Mouse (Mus musculus) kidney, adult 18-20 months (tissue): ENCODE measurements at regions not wholly inside any gene's neighbourhood (a gene's known extent, or its start where the extent isn't known, plus 50 kb on each side); places are given as distances from the start of the nearest gene placed in this dataset.

Experiments used
- DNase-seq: peaks from one replicate; pipeline ENCODE4 v3.0.0; 2021

DNA sequence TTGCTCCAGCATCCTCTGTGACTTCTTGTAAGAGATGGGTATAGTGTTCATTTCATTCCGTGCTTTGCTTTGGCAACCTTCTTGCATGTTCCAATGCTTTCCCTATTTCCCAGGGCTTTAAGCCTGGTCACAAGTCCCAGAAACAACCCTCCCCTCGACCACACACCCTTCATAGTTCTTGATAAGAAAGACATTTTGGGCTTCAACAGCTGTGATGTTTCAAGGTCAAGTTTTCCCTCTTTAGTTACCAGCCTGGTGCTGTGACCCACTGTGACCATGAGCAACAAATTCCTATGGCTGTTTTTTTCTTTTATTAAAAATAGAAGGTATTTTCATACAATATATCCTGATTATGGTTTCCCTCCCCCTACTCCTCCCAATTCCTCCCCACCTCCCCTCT lies 114.1 kb upstream of the Nfe2l3 start:
- DNase-seq: no peak

DNA sequence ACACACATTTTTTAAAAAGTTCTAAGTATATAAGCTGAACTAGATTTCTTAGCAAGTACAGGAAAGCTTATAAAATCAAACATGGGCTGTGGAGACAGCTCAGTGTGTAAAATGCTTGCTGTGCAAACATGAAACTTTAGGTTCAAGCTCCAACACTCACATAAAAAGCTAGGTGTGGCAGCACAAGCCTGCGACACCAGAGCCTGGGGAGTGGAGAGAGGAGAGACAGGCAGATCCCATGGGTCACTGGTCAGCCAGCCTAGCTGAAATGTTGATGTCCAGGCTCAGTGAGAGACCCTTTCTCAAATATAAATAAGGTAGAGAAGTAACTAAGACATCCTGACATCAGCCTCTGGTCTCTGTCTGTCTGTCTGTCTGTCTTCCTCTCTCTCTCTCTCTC lies 112.5 kb upstream of the Nfe2l3 start:
- DNase-seq: no peak

DNA sequence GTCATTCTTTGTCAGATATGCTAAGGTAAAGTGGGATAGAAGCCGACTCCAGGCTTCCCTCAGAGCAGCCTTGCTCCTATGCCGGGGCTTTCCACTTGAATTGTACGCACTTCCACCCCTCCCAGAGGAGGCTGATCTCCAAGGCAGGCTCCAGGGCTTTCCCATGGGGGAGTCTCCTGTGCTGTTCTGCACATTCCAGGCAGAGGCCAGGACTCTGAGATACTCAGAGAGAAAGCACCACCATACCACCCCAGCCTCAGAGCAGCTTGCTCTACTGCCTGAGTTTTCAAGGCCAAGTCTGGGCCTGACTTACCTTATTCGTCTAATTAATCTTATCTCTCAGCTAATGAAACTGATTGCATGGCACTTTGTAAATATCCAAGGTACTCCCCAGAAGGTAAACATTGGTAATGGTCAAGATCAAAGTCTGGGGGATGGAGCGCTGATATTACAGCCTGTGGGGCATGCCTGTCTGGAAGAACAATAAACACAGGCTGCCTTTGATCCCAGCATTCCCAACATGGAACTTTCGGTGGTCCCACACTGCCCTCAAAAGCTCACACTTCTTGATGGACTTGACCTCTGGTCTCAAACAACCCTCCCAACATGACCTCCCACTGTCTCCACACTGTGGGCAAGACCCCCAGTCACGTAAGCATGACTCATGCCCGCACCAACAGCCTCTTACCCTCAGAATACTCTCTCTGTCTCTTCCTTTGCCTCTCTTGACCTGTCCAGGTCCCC lies 111.6 kb upstream of the Nfe2l3 start:
- DNase-seq: no peak

DNA sequence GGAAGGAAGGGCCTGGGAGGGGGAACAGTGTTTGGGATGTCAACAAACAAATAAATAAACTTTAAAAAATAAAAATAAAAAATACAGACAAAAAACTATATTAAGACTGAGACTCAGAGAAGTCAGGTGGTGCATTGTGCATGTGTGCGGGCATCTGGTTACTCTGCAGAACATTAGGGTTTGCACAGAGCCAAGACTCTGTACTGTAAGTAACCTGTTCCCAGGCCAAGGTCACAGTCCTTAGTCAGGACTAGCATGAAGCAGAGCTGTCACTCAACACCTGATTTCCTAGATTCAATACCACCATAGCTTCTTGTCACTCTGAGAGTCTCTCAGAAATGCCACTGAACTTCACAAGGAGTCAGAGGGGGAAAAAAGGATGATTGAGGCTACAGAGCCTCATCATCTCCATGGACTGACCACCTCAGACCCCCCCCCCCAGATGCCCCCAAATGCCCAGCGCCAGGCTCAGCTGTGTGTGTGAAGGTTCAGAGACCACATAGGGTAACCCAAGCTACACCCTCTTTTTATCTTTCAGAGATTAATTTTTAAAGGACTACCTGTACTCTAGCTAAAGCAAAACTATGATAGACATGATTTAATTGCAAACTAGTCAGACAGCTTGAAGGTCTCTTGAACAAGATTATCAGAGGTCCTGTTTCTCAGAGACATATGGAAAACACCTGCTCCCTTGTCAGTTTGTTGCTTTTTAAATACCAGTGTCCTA lies 106.2 kb upstream of the Nfe2l3 start:
- no peak for DNase-seq

DNA sequence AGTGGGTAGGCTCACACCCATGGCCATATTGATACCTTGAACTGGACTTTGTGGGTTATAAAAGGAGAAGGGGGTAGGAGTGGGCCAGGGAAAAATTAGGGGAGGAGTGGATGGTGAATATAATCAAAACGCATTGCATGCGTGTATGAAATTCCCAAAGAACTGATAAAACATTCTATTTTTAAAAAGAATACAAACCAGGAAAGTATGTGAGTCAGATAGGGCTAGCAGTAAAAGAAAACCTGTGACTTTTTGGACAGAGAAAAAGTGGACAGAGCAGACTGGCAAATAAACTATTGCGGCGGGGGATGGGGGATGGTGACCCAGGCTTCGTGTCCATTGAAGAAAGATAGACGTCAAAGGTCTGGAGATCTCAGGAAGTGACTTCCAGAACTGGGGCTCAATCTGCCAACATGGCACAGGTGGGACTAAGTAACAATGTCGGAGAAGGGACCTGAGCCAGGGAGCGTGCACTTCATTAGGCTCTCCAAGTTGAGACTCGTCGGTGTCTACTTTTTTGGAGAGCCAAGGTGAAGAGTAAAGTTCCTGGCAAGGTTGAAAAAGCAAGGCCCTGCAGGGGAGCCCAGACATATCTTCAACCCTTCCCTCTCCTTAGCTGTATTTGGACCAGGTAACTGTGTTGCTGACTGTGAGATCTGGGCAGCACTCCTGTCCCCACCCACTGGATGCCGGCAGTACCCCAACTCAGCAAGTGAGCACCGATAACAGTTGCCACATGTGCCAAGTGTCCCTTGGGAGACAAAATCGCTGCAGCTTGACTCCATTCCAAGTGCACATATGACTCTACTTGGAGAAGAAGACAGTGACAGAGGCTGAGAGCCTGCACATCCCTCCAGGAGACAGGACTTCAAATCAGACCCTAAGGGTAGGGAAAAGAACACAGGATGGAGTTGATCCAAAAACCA lies 103.1 kb upstream of the Nfe2l3 start:
- DNase-seq: no peak

DNA sequence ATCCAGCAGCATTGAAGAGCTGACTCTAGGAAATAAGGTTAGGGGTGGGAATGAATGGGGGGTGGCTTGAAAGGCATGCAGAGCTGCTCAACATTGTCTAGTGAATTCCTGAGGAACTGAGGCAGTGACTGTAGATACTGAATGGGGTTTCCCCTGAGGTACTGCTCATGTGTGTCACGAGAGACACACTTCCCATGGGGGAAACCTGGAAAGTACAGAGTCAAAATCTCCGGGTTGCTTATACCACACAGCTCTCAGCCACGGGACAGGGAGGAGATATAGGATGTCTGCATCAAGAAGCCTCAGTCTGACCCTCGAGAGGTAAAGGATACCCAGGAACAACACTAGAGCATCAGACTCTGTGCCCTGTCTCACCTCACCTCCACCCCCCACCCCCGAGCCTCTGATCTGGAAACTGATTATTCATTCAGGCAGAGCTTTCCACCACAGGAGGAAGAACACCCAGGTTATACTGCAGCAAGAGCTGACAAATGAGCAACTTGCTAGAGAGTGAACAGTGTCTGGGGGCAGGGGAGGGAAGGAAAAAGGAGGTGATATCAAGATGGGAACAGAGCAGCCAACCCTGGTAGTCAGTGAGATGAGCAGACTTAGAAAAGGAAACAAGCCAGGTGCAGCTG lies 102.3 kb upstream of the Nfe2l3 start:
- no peak for DNase-seq

DNA sequence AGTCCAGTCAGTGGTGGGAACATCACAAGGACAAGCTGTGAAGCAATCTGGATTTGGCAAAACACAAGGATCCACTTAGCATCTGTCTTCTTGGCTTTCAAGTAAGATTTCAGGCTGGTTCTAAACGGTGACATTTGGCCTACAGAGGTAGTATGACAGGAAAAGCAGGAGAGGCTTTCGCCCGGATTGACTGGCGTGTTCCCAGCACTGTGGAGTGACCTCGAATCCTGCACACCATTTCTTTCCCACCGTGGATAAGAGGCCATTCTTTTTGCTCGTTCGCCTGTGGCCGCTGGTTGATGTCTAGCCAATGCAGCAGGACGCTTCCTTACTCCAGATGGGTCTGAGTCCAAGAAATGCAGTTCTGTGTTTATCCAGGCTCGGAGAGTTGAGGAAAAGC lies 99.6 kb upstream of the Nfe2l3 start:
- no peak for DNase-seq

DNA sequence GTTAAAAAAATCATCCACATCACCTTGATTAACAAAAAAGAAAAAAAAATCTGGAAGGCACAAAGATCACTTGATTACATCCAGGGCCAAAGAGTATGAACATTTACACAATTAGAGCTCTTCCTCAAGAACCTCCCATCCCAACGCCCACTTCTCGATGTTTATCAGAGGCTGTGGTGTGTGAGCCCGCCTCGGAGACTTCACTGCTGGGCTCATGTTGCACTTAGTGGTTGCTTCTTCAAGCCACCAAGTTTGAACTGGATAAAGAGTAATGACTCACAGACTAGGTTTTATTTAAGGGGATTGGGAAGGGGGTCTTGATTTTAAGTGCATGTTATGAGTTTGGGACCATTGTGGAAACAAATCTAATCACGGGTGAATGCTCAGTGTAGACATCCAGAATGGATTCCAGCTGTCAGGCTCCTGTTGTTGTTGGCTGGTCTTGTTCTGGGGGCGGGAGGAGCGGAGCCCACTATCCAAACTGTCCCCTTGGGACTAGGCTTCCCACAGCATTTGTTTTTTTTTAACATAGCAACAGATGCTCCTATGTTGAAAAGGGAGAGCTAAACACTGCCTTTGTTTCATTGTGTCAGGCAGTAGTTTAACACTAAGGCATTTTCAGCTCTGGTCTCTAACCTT lies 98.6 kb upstream of the Nfe2l3 start:
- no peak for DNase-seq

DNA sequence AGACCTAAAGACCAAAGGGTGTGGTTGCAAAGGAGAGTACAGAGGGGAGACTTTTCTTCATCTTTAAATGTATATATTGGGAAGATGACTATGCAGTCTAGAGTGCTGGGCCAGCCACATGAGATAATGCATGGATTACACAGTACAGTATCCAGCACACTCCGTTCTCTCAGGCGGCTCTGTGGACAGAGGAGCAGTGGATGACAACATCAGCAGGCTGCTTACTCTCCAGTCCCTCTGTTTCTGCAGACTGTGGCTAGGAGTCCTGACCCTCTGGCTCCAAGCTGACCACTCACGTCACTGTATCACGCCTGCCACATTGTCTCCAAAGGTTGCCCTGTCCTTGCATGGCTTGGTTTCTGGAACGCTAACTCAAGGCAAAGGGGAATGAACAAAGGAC lies 97.2 kb upstream of the Nfe2l3 start:
- no peak for DNase-seq

DNA sequence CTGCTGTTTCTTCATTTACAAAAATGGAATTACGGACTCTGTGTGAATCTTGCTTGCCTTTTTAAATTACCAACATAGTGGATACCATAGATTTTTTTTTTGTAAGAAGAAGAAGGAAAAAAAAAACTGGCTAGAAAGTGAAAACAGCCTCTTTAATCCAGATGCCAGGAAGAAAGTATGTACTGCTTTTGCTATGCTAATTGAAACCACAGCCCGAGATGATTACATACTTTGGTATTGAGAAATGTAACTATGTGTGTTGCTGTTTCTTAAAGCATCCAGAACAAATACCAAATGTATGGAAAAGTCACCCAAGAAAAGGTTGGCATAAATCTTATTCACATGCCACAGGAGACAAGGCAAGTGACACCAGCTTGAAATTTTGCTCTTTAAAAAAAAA lies 93.2 kb upstream of the Nfe2l3 start:
- no peak for DNase-seq

DNA sequence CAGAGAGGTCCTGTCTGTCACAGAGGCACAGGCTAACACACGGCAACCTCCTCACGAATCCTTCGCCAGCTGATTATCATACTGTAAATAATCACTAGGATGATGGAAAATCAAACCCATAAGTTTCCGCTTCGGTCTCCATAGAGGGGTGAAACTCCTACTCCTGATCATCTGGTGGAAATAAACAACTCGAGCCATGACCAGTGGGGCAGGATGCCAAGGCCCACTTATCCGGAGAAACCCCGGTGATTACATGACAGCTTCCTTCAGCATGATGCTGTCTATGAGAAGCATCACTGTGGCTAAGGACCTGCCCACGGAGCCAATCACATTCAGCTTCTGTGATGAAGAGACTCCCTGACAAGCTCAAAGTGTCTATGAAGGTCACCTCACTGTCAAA lies 84.7 kb upstream of the Nfe2l3 start:
- no peak for DNase-seq

DNA sequence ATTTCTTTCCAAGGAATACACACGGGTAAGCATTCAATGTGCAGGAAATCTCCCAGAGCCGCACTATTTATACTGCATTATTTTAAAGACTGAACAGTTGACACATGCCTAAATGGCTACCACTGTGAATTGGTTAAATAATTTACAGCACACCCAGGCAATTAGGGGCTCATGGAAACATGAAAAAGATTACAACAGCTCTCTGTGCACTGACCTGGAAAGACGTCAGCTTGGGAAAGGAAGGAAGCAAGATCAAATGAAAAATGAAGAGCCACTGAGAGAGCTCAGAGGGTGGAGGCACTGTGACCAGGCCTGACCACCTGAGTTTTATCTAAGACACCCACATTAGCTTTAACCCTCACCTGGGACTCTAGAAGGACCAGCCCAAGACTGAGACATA lies 82.7 kb upstream of the Nfe2l3 start:
- DNase-seq: no peak

DNA sequence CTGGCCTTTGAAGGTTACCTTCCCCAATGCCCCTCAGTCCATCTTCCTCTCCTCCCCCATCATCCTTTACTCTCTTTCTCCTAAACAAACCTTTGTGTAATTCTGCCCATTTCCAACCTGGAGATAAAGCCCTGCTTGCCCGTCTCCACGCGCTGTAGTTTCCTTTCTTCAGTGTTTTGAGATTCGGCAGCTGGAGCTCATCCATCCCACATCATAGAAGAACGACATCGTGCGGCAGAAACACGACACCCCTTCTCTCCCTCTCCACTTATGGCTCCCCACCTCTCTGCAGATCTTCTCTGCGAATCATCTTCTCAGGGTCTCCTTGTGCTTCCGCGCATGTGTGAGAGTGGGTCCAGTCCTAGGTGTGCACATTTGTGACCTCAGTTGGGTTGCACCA lies 77.4 kb upstream of the Nfe2l3 start:
- DNase-seq: no peak

DNA sequence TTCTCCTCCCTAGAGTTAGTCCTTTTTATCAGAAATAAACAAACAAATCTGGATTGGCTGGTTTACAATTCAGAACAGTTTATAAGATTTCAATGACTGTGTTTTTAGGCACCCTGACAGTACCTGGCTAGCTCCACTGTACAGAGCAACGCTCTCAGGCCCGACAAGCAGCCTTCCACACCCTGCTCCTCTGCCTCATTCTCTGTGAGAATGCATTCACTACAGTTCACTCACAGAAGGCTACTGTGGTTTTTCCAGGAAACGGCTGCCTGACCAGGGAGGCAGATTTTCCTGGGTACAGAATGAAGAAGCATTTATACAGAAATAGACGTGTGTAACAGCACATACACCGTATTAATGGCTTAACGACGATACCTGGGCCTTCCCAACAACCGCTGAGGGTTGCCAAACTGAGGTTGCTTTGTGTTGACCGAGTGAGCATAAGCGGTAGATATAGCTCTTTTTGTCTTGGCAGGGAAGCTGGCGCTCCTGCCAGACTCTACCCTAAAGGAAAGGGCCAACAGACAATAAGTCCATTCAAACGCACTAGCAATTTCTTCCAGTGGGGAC lies 70.8 kb upstream of the Nfe2l3 start:
- DNase-seq: no peak

DNA sequence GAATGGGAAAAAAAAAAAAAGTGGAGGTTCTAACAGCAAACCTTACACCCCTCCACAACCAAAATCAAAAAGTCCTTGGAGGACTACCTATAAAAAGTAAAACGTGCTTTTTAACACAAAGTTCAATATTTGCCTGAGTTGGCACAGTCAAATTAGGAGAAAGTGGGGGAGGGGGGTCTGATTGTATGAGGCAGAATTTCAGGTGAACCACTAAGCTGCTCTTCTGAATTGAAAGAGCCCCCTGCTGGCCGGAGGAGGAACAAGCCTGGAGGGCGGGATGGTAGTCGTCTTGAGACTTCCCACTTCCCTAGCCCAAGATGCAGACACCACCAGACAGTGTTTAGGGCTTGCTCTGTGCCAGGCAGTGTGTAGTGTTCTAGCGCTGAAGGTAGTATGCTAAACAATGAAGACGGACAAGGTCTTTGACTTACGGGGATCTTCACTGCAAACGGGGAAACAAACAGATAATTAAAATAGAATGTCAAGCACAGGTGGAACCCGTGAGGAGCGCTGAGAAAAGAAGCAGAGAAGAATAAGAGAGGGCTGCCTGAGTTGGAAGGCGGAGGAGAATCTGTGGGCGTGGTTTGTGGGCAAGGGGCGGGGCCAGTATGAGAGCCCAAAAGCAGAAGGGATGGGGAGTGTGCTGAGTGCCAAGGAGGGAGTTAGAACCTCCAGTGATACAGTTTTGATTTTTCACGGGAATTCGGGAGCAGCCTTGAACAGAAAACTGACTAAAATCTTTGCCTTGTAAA lies 69.8 kb upstream of the Nfe2l3 start:
- peak; percentile 82 for DNase-seq

DNA sequence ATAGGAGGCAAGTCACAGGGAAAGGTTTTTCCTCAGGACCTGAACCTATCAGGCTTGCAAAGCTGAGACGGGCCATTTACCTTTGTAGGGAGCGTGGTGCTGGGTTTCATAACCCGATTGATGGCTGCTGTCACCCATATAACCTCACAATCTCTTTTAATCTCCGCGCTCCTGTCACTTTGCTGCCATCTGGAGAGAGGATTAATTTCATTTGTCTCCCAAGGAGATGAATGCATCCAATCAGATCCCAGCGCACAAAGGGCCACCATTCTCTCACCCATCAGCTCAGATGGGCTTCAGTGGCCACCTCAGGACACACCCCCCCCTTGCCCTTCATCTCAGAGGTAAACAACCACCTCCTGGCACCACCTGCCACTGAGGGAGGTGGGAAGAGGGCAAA lies 67.7 kb upstream of the Nfe2l3 start:
- DNase-seq: no peak

DNA sequence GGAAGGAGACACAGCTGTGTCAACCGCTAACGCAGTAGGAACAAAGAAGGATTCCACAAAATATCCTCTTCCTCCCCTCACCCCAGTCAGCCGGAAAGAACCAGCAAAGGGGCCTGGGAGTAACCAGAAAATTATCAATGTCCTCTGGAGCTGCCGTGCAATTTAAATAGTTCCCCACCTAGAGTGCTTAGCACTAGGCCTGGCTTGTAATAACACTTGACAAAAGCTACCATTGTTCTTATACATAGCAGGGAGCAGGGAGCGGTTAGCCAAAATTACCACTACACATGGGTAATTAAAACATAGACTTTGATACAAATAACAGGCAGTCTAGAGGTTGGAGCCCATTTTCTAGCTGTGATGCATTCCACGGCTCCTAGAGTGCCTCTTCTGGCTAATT lies 62.7 kb upstream of the Nfe2l3 start:
- no peak for DNase-seq

DNA sequence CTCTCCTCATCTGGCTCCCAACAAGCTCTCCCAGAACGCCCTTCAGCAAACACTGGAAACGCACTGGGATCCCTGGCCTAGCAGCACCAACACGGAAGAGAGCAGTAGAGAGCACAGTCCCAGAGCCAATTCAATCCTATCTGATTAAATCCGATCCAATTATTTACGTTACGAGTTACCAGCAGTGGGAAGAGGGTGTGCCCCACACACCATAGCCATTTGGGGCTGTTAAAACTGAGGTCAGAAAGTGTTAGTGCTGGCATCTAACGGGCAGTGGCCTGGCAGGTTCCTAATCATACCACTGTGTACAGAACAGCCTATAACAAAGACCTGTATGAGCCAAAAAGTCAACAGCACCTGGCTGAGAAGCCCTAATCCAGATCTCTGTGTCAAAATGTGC lies 60.1 kb upstream of the Nfe2l3 start:
- DNase-seq: no peak

DNA sequence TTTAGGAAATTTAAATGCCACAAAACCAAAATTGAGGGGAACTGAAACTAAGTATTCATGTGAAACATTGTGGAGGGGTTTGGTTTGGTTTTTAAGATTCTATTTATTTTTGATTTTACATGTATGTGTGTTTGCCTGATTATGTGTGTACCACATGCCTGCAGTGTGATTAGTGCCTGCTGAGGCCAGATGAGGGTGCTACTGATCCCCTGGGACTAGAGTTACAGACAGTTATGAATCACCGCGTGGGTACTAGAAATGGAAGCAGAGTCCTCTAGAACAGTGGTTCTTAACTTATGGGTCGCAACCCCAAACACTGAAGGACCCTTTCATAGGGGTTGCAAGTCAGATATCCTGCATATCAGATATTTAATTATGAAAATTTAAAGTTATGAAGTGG lies 54.0 kb upstream of the Nfe2l3 start:
- no peak for DNase-seq

DNA sequence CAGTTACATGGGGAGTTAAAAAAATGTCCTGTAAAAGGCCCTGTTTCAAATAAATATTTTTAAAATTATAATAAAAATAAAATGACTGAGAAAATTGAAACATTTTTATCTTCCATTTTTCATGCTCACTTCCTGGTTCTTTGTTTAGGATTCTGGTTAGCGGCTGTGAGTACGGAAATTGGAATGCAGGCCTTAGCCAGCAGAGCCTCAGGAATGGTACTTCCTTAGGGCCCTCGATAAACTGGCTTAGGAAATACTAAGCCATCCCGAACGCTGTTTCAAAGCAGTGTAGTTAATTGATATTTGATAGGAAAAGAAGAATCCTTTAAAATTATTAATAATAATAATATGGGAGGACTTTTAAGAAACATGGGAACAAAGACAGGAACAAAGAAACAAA lies 53.4 kb upstream of the Nfe2l3 start:
- DNase-seq: no peak

DNA sequence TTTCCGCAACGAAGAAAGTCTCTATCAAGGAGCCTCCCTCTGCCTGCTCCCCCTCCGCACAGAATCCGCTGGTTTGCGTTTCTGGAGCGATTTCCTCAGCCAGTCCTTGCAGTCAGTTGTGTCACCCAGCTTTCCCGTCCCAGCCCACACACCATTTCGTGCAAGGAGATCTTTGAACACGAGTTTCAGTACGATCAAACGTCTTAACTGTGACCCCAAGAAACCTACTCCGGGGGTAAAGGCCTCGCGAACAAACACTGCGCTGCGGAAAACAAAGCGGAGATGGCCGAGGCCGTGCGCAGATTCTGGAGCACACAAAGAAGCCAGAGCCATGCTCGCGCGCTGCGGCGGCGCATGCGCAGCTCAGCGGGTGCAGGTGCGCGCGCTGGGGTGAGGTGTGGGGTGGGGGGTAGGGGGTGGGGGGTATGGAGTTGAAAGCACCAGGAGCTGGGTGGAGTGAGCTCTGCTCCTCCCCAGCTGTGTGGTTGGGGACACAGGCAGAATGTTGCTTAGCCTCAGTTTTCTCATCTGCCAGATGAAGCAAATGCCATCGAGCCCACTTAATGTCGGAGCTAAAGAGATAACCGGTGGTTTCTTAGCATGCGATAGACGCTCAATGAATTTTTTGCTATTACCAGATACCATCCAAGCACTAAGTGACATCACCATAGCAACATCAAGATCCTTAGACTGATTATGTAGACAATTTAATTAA lies 52.8 kb upstream of the Nfe2l3 start:
- DNase-seq: peak; percentile 39
